Mouse (Mus musculus) CD4-positive naive resting alpha-beta T cell, adult 76 days (primary cell): Measurements from ENCODE around the gene Cyp2a5. TPM values are rescaled to one million over a fixed set of nuclear protein-coding genes. Genes with fewer than 3 reads are reported as not detected.

Source experiments
- total RNA-seq: library from RNA; stranded (reverse); gene quantifications from one replicate; pipeline ENCODE4 v1.2.4, GENCODE M21; 2023

Gene Cyp2a5
- not detected for total RNA-seq

GRCm38 (mm10) chr7:26835059-26835458 lies at the start of gene Cyp2a5:
Cyp2a5 (plus strand) TSS chr7:26835305.

GRCm38 (mm10) chr7:26808592-26808991 lies 26.5 kb upstream of the Cyp2a5 start, which contains the start of gene Cyp2g1:
Cyp2g1 (plus strand) TSS chr7:26808892.

Other genes starting within 250 kb of the Cyp2a5 start
- not detected for gene Vmn1r185, start 216.8 kb upstream of the Cyp2a5 start, total RNA-seq
- not detected for gene Cyp2b23, start 148.9 kb upstream of the Cyp2a5 start, total RNA-seq
- not detected for gene Cyp2b19, start 78.2 kb upstream of the Cyp2a5 start, total RNA-seq
- not detected for gene Cyp2g1, start 26.4 kb upstream of the Cyp2a5 start, total RNA-seq
- gene Cyp2a22, start 104.1 kb downstream of the Cyp2a5 start, total RNA-seq: not detected
- not detected for gene Cyp2a12, start 193.8 kb downstream of the Cyp2a5 start, total RNA-seq